Mouse (Mus musculus) midbrain, postnatal 0 days (tissue): ENCODE measurements around the gene Col18a1. TPM values are rescaled to one million over a fixed set of nuclear protein-coding genes. Genes with fewer than 3 reads are reported as not detected.

Experiments used
- ATAC-seq: fragments of 200-750 bp; cut with Nextera tagmentation; 2 replicates; pipeline ENCODE4 v1.8.0; 2017; ENCODE audit warnings: moderate number of reproducible peaks, mild to moderate bottlenecking, moderate TSS enrichment, moderate library complexity; ENCODE audit not compliant: low FRiP score
- DNase-seq: peaks from one replicate; pipeline ENCODE4 v3.0.0-alpha.2; 2015; ENCODE audit warnings: low spot score
- H3K27ac ChIP-seq: fragments of 300-500 bp; sonication (generic); 2 replicates; pipeline ENCODE4 v1.5.1; 2014; ENCODE audit warnings: low read depth, mild to moderate bottlenecking, low read length, mixed read lengths
- H3K27me3 ChIP-seq: fragments of 300-500 bp; sonication (generic); 2 replicates; pipeline ENCODE4 v1.6.1; 2014; ENCODE audit warnings: low read length, control low read depth, mixed read lengths; ENCODE audit not compliant: insufficient read depth
- H3K36me3 ChIP-seq: fragments of 300-500 bp; sonication (generic); 2 replicates; pipeline ENCODE4 v1.6.1; 2014; ENCODE audit warnings: low read length, control low read depth, mixed read lengths; ENCODE audit not compliant: insufficient read depth
- H3K4me1 ChIP-seq: fragments of 300-500 bp; sonication (generic); 2 replicates; pipeline ENCODE4 v1.6.1; 2014; ENCODE audit warnings: mild to moderate bottlenecking, control low read depth, antibody characterized with exemption, low read length, mixed read lengths; ENCODE audit not compliant: insufficient read depth
- H3K4me2 ChIP-seq: fragments of 300-500 bp; sonication (generic); 2 replicates; pipeline ENCODE4 v1.6.1; 2014; ENCODE audit warnings: low read depth, mild to moderate bottlenecking, low read length, mixed read lengths; ENCODE audit not compliant: poor library complexity, severe bottlenecking
- H3K4me3 ChIP-seq: fragments of 300-500 bp; sonication (generic); 2 replicates; pipeline ENCODE4 v1.5.1; 2014; ENCODE audit warnings: low read depth, mild to moderate bottlenecking, low read length, moderate library complexity
- H3K9ac ChIP-seq: fragments of 300-500 bp; sonication (generic); replicated peaks from 2 replicates; pipeline ENCODE4 v1.6.1; 2014; ENCODE audit warnings: mild to moderate bottlenecking, low read length, moderate library complexity, mixed read lengths; ENCODE audit not compliant: poor library complexity, severe bottlenecking
- H3K9me3 ChIP-seq: fragments of 300-500 bp; sonication (generic); 2 replicates; pipeline ENCODE4 v1.6.1; 2016; ENCODE audit warnings: low read length, control low read depth
- CTCF ChIP-seq: IDR thresholded peaks from 2 replicates; pipeline ENCODE4 v1.5.1; 2016; ENCODE audit warnings: antibody characterized with exemption, mild to moderate bottlenecking
- WGBS: fragments of 180-500 bp; shearing (Covaris S2); extraction: QIAGEN DNeasy Blood & Tissue Kit; methylation state at CpG from one replicate; pipeline ENCODE4 v1.1.7; 2014; 5-methylcytosine and 5-hydroxymethylcytosine counted together
- polyA plus RNA-seq: library from polyadenylated mRNA; unstranded; fragments of >200 nt; fragmentation: Nextera tagmentation; extraction: Ambion mirVana; gene quantifications from 2 replicates; pipeline ENCODE4 v1.2.1, GENCODE M21; 2015
- total RNA-seq: library from RNA; depleted of rRNA; stranded (reverse); fragments of >200 nt; gene quantifications from 2 replicates; pipeline ENCODE4 v1.2.3, GENCODE M21; 2014

Col18a1 gene
- total and polyA plus RNA-seq, 2 experiments from 2014 or later = 15.4 to 30.3 TPM

DNA sequence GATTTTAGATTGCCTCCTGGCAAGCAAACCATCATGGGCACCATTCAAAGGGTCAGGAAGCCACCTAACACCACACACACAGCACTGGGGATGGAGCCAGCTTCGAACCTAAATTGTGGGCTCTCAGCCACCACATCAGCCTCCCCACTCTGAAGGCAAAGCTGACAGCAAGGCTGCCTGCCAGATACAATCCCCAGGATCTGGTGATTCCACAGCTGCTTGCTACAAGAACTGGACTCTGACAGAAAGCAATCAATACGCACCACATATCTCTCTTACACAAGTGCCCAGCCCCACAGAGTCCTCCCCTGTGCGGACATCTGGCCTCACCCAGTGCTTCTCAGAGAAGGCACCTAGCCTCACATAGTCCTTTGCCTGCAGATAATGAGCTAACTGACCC lies 7.4 kb downstream of the Col18a1 start:
- Histone ChIP-seq H3K9me3 (no peaks in the 10 kb centered on the region), H3K9ac (no peak overlapping the region), H3K4me1 (no peaks in the 10 kb centered on the region), H3K4me2 (no peak overlapping the region), H3K36me3 (no peaks in the 10 kb centered on the region), H3K27me3 (0 out of 2 replicates have a peak, but pooled peaks cover 4% of the 10 kb centered on the region), H3K4me3 (no peak overlapping the region), H3K27ac (no peak overlapping the region)
- ATAC-seq (no peak), DNase-seq (no peak)
- no peak for TF ChIP-seq CTCF
- 64% methylated on average over 3 of the region's 3 CpGs for WGBS

DNA sequence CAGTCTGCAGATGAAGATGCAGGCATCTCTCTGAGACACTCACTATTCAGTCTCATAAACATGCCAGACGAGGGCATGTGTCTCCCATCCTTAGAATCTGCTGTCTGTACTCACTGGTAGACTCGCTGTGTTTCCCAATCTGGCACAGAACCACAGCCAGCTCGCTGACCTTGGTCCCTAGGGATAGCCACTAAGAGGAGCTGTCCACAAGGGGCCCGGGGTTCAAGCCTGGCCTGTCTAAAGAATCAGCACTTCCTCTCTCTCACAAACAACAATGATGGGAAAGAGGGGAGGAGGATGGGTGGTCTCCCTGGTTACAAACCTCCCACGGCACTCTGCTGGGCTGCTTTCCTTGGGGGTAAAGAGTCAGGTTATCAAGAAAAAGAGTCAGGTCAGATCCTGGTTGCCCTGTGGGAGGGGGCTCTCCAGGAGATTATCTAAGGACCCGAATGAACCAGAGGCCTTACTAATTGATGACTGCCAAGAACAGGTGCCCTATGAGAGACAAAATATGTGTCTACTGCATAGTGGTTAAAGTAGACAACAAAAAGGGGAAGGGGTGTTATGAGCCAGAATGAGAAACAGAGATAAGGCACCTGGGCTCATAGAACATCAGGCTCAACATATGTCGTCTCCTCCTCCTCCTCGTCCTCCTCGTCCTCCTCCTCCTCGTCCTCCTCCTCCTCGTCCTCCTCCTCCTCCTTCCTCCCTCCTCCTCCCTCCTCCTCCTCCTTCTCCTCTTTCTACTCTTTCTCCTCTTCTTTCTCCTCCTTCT lies 8.9 kb downstream of the Col18a1 start:
- no peak for TF ChIP-seq CTCF
- Histone ChIP-seq H3K36me3 (no peaks in the 10 kb centered on the region), H3K4me1 (no peaks in the 10 kb centered on the region), H3K4me2 (no peak overlapping the region), H3K27me3 (no peaks in the 10 kb centered on the region), H3K4me3 (no peak overlapping the region), H3K9ac (no peak overlapping the region), H3K27ac (no peak overlapping the region), H3K9me3 (no peaks in the 10 kb centered on the region)
- DNase-seq = no peak
- WGBS = 32% methylated on average over 9 of the region's 11 CpGs
- ATAC-seq = no peak

DNA sequence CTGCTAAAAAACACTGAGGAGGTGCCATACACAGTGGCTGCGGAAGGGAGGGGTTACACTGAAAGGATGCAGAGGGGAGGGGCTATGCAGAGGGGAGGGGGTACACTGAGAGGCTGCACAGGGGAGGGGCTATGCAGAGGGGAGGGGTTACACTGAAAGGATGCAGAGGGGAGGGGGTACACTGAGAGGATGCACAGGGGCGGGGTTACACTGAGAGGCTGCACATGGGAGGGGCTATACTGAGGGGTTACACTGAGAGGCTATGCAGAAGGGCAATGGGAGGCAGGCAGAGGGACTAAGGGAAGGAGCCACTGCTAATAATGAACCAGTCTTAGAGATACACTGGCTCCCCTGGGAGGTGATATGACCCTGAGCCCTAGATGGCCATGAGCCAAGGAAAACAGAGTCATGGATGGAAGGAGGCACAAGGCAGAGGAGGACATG lies 14.1 kb downstream of the Col18a1 start:
- Histone ChIP-seq H3K9me3 (no peaks in the 10 kb centered on the region), H3K4me1 (peaks cover 11% of the 10 kb centered on the region), H3K27ac (no peak overlapping the region), H3K27me3 (no peaks in the 10 kb centered on the region), H3K36me3 (no peaks in the 10 kb centered on the region), H3K9ac (no peak overlapping the region), H3K4me2 (no peak overlapping the region), H3K4me3 (no peak overlapping the region)
- ATAC-seq (peak; percentile 14; the same call in 1 of the 2 replicates), DNase-seq (peak; percentile 37)
- 21% methylated on average over 2 of the region's 2 CpGs for WGBS
- TF ChIP-seq CTCF = no peak

DNA sequence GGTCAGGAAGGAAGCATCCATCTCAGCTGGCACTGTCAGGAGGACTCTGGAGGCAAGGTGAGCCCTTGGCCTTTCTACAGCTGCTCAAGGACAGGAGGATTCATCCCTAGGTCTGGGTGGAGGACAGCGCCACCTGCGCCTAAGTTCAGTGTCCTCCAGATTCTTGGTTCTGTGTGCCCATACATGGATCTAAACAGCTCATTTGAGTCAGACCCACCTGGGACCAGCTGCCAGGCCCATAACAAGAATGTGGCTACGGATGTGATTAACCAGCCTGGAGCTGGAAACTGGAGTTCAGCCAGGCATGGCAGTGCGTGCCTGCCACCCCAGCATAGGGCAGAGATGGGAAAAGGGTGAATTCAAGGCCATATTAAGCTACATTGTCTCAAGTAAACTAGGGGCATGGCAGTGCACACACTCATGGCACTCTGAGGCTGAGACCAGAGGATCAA lies 14.8 kb downstream of the Col18a1 start:
- Histone ChIP-seq H3K4me3 (no peak overlapping the region), H3K27ac (peak overlapping the region; percentile 32; the same call in 1 of the 2 replicates), H3K27me3 (no peaks in the 10 kb centered on the region), H3K9me3 (no peaks in the 10 kb centered on the region), H3K4me2 (peak overlapping the region; percentile 28), H3K9ac (0 out of 2 replicates have a peak overlapping the region, but pooled peaks have one; percentile 39), H3K36me3 (no peaks in the 10 kb centered on the region), H3K4me1 (peaks cover 11% of the 10 kb centered on the region)
- no peak for ATAC-seq
- DNase-seq = no peak
- WGBS = 33% methylated on average over 4 of the region's 4 CpGs
- TF ChIP-seq CTCF = no peak; the same call in 1 of the 2 replicates

DNA sequence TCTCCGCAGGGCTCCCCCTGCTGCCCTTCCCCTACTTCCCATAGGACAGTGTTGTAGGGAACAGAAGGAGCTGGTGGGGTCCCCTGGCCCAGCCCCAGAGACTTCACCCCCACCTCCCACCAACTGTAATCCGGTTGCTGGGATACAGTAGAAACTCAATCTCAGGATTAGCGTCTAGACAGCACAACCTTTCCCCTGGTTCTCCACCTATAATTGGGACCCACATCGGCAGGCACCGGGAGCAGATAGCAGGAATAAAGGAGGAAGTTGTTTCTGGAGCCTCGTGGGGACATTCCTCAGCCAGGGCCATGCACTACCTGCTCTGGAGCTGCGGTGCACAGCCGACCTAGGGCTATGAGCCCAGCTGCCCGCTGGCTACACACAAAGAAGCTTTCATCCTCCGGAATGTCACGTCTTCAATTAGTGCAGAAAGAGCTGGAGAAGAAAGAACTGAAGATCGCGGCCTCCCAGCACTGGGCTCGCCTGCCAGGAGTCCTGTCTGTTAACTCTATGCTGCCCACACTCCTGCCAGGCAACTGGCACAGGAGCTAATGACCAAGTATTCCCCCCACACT lies 15.3 kb downstream of the Col18a1 start:
- 4% methylated on average over 14 of the region's 14 CpGs for WGBS
- Histone ChIP-seq H3K27me3 (no peaks in the 10 kb centered on the region), H3K4me2 (peak overlapping the region; percentile 28), H3K36me3 (no peaks in the 10 kb centered on the region), H3K9ac (peak overlapping the region; percentile 39; the same call in 1 of the 2 replicates), H3K27ac (peak overlapping the region; percentile 32; the same call in 1 of the 2 replicates), H3K4me1 (peaks cover 11% of the 10 kb centered on the region), H3K4me3 (no peak overlapping the region), H3K9me3 (no peaks in the 10 kb centered on the region)
- TF ChIP-seq CTCF = peak; percentile 18; the same call in 1 of the 2 replicates
- ATAC-seq (peak; percentile 39; the same call in 1 of the 2 replicates), DNase-seq (peak; percentile 29)

DNA sequence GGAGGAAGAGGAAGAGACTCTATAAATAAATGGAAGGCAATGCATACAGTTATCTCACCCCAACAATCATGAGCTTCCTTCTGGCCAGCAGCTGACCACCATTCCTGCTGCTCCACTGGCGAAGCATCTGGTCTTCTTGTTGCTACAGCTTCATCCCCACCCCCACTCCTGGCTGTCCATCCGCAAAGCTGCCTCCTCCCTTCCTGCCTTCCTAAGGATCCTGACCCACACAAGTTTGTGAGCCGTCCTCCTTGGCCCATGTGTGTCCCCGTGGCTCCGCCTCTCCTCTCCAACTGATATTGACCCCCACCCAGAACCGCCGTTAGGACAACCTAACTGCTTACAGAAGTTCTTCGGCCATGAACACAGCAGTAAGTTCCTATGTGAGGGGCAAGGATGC lies 16.3 kb downstream of the Col18a1 start:
- no peak overlapping the region for H3K4me3 ChIP-seq
- ATAC-seq (no peak), DNase-seq (peak; percentile 39)
- peaks cover 11% of the 10 kb centered on the region for H3K4me1 ChIP-seq
- no peaks in the 10 kb centered on the region for H3K27me3 ChIP-seq
- no peak overlapping the region for H3K27ac ChIP-seq
- H3K9me3 ChIP-seq = no peaks in the 10 kb centered on the region
- no peak overlapping the region for H3K4me2 ChIP-seq
- no peaks in the 10 kb centered on the region for H3K36me3 ChIP-seq
- no peak for TF ChIP-seq CTCF
- WGBS = 46% methylated on average over 8 of the region's 8 CpGs
- no peak overlapping the region for H3K9ac ChIP-seq
